Mouse (Mus musculus) neural tube, embryonic 14.5 days (tissue): Measurements from ENCODE around the gene Chmp1a. TPM values are rescaled to one million over a fixed set of nuclear protein-coding genes. Genes with fewer than 3 reads are reported as not detected.

Source experiments
- ATAC-seq: fragments of 200-750 bp; cut with Nextera tagmentation; 2 replicates; pipeline ENCODE4 v1.8.0; 2017; ENCODE audit warnings: low read depth, mild to moderate bottlenecking, moderate TSS enrichment, moderate library complexity
- H3K27ac ChIP-seq: fragments of 300-500 bp; sonication (generic); 2 replicates; pipeline ENCODE4 v1.5.1; 2014; ENCODE audit warnings: low read depth, mild to moderate bottlenecking, control low read depth, low read length, moderate library complexity, mixed read lengths
- H3K27me3 ChIP-seq: fragments of 300-500 bp; sonication (generic); 2 replicates; pipeline ENCODE4 v1.6.1; 2014; ENCODE audit warnings: low read length; ENCODE audit not compliant: control insufficient read depth, insufficient read depth
- H3K36me3 ChIP-seq: fragments of 300-500 bp; sonication (generic); 2 replicates; pipeline ENCODE4 v1.6.1; 2014; ENCODE audit warnings: low read length, mixed read lengths; ENCODE audit not compliant: control insufficient read depth, insufficient read depth
- H3K4me1 ChIP-seq: fragments of 300-500 bp; sonication (generic); 2 replicates; pipeline ENCODE4 v1.6.1; 2014; ENCODE audit warnings: low read length; ENCODE audit not compliant: control insufficient read depth, insufficient read depth
- H3K4me2 ChIP-seq: fragments of 300-500 bp; sonication (generic); 2 replicates; pipeline ENCODE4 v1.6.1; 2014; ENCODE audit warnings: mild to moderate bottlenecking, low read depth, low read length, control low read depth
- H3K4me3 ChIP-seq: fragments of 300-500 bp; sonication (generic); 2 replicates; pipeline ENCODE4 v1.5.1; 2014; ENCODE audit warnings: low read depth, low read length, control low read depth, mixed read lengths
- H3K9ac ChIP-seq: fragments of 300-500 bp; sonication (generic); replicated peaks from 2 replicates; pipeline ENCODE4 v1.6.1; 2014; ENCODE audit warnings: low read depth, mild to moderate bottlenecking, control low read depth, low read length, mixed read lengths
- H3K9me3 ChIP-seq: fragments of 300-500 bp; sonication (generic); 2 replicates; pipeline ENCODE4 v1.6.1; 2016; ENCODE audit warnings: low read length; ENCODE audit not compliant: control insufficient read depth
- WGBS: fragments of 180-500 bp; shearing (Covaris S2); extraction: QIAGEN DNeasy Blood & Tissue Kit; methylation state at CpG from one replicate; pipeline ENCODE4 v1.1.7; 2014; 5-methylcytosine and 5-hydroxymethylcytosine counted together
- polyA plus RNA-seq: library from polyadenylated mRNA; unstranded; fragments of >200 nt; fragmentation: Nextera tagmentation; extraction: Ambion mirVana; gene quantifications from 2 replicates; pipeline ENCODE4 v1.2.1, GENCODE M21; 2014

Gene Chmp1a
- polyA plus RNA-seq, 1 experiment from 2014 or later = 123 TPM

- peaks cover 8% of the 10 kb centered on the region for H3K4me1 ChIP-seq
- no peak for ATAC-seq
- H3K27ac ChIP-seq = no peak overlapping the region
- peaks cover 60% of the 10 kb centered on the region for H3K36me3 ChIP-seq
- no peak overlapping the region for H3K4me3 ChIP-seq
- 95% methylated on average over 8 of the region's 8 CpGs for WGBS
- H3K9ac ChIP-seq = no peak overlapping the region
- no peaks in the 10 kb centered on the region for H3K9me3 ChIP-seq
- H3K27me3 ChIP-seq = no peaks in the 10 kb centered on the region
- no peak overlapping the region for H3K4me2 ChIP-seq
Observed at GRCm38 (mm10) chr8:123248596-123248995, 36.0 kb upstream of the Chmp1a start.

GRCm38 (mm10) chr8:123247748-123248147 lies 35.2 kb upstream of the Chmp1a start:
- Histone ChIP-seq H3K4me3 (no peak overlapping the region), H3K27ac (no peak overlapping the region), H3K36me3 (peaks cover 65% of the 10 kb centered on the region), H3K27me3 (no peaks in the 10 kb centered on the region), H3K9ac (no peak overlapping the region), H3K4me2 (no peak overlapping the region), H3K4me1 (peaks cover 3% of the 10 kb centered on the region), H3K9me3 (no peaks in the 10 kb centered on the region)
- no peak for ATAC-seq
- WGBS = 94% methylated on average over 6 of the region's 6 CpGs

GRCm38 (mm10) chr8:123245543-123245942 lies 33.0 kb upstream of the Chmp1a start:
- H3K27me3 ChIP-seq = no peaks in the 10 kb centered on the region
- H3K4me3 ChIP-seq = no peak overlapping the region
- WGBS = 89% methylated on average over 12 of the region's 12 CpGs
- no peak overlapping the region for H3K4me2 ChIP-seq
- peaks cover 62% of the 10 kb centered on the region for H3K36me3 ChIP-seq
- ATAC-seq = no peak
- no peak overlapping the region for H3K27ac ChIP-seq
- no peak overlapping the region for H3K9ac ChIP-seq
- H3K9me3 ChIP-seq = no peaks in the 10 kb centered on the region
- no peaks in the 10 kb centered on the region for H3K4me1 ChIP-seq

GRCm38 (mm10) chr8:123244382-123244781 lies 31.8 kb upstream of the Chmp1a start:
- peaks cover 54% of the 10 kb centered on the region for H3K36me3 ChIP-seq
- H3K4me3 ChIP-seq = no peak overlapping the region
- no peak for ATAC-seq
- H3K4me1 ChIP-seq = no peaks in the 10 kb centered on the region
- H3K27ac ChIP-seq = no peak overlapping the region
- H3K4me2 ChIP-seq = no peak overlapping the region
- no peaks in the 10 kb centered on the region for H3K9me3 ChIP-seq
- no peak overlapping the region for H3K9ac ChIP-seq
- no peaks in the 10 kb centered on the region for H3K27me3 ChIP-seq
- 90% methylated on average over 4 of the region's 4 CpGs for WGBS

- Histone ChIP-seq H3K9me3 (no peaks in the 10 kb centered on the region), H3K4me3 (no peak overlapping the region), H3K4me1 (no peaks in the 10 kb centered on the region), H3K36me3 (peaks cover 46% of the 10 kb centered on the region), H3K9ac (no peak overlapping the region), H3K27me3 (no peaks in the 10 kb centered on the region), H3K27ac (no peak overlapping the region), H3K4me2 (no peak overlapping the region)
- ATAC-seq = no peak
- WGBS = 67% methylated on average over 10 of the region's 11 CpGs
Observed at GRCm38 (mm10) chr8:123243053-123243452, 30.5 kb upstream of the Chmp1a start.

DNA sequence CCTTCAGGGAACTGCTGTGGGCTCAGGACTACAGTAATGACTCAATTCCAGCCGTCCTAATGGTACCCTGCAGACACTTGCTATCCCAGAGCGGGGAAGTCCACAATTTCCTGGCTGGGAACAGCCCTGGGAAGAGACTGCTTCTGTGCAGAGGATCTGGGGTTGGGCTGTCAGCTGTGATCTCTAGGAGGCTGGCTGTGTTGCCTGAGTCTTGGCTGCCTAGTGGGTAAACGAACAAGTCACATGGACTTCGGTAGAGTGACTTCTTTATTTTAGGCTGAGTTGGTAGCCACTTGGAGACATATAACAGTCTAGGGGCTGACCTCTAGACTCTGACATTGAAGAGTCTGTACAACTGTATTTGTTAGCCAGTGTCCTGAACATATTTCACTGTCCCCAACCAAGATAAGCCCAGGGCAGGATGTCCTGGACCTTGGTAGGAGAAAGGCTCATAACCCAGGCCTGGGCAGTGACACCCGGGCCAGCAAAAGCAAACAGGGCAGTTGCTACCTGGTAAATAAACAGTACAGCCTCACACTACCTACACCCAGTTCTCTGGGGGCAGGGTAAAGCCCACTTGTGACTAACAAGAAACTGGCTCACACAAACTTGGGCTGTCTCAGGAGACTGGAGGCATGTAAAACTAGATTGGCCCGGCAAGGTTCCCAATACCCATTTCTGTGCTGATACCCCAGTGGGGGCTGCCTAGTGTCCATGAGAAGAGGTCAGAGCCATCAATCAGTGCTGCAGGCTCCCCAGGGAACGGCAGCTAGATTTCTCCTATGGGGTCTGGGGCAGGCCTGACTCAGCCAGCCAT lies 29.8 kb upstream of the Chmp1a start:
- no peaks in the 10 kb centered on the region for H3K27me3 ChIP-seq
- H3K36me3 ChIP-seq = peaks cover 39% of the 10 kb centered on the region
- H3K9ac ChIP-seq = no peak overlapping the region
- H3K9me3 ChIP-seq = no peaks in the 10 kb centered on the region
- H3K4me1 ChIP-seq = no peaks in the 10 kb centered on the region
- 83% methylated on average over 7 of the region's 7 CpGs for WGBS
- no peak overlapping the region for H3K4me2 ChIP-seq
- no peak overlapping the region for H3K4me3 ChIP-seq
- no peak for ATAC-seq
- H3K27ac ChIP-seq = no peak overlapping the region

DNA sequence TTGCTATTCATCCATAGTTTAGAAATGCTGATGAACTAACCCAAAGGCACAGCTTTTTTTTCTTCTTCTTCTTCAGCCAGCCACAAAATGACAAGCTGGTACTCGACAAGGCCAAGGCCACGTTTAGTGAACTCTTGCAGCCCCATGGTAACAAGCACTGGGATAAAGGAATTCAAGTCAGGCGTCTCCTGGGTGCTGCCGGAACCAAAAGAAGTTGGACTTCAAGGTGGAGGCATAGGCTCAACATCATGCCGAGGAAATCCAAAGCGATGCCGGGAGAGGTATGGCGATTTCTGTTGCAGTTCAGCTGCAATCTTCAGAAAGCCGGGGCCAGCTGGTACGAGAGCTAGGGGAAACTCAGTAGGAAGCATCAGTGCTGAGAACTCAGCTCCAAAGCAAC lies 26.8 kb upstream of the Chmp1a start:
- Histone ChIP-seq H3K27ac (no peak overlapping the region), H3K9ac (no peak overlapping the region), H3K4me2 (no peak overlapping the region), H3K27me3 (no peaks in the 10 kb centered on the region), H3K36me3 (peaks cover 16% of the 10 kb centered on the region; the same call in 1 of the 2 replicates), H3K9me3 (no peaks in the 10 kb centered on the region), H3K4me1 (peaks cover 3% of the 10 kb centered on the region; the same call in 1 of the 2 replicates), H3K4me3 (no peak overlapping the region)
- no peak for ATAC-seq
- 83% methylated on average over 10 of the region's 10 CpGs for WGBS

DNA sequence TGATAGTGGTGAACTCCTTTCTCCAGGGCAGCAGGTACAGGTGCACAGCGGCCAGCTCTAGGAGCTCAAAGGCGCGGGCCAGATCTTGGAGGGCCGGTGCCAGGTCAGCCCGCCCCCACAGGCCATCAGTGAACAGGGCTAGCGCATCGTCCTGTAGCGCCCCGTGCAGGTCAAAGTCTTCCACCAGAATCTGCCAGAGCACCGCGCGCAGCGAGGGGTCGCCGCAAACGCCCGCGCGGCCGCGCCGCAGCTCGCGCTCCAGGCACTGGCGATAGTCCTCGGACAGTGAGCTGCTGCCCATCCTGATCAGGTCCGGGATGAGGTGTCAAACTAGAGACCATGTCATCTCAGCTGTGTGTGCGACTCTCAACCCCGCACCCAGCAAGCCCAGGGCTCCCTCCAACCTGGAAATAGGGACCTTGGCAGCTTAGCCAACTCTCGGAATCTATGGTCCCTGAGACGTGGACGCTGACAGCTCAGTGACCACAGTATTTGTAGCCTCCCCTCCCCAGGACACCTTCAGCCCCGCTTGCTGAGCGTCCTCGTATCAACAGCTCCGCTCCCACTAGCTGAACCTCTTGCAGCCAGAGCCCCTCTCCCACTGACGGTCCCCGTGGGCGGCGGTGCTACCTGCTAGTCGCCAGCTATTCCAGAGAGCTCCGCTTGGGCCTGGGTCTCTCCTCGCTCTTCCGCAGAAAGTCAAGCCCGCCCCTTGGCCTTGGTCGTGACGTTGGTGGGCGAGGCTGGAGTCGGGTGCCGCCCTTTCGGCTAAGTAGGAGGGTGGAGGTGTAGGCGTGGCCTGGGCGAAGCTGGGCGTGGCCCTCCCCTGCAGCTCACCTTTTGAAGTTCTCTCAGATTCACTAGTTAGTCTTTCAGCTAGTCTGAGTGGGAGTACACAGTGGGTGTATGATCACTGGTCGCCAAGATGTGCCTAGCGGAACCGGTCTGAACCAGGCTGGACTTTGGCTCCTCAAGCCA lies 23.2 kb upstream of the Chmp1a start, which contains the start of gene Spata2l:
Gene Spata2l, minus strand, starts transcription at position 714 of the 978 bp plus-strand sequence.
- Histone ChIP-seq H3K4me3 (peak within 1 kb of the TSS; percentile 31), H3K27me3 (no peaks in the 10 kb centered on the region), H3K27ac (no peak within 1 kb of the TSS), H3K9ac (peak within 1 kb of the TSS; percentile 35), H3K4me2 (peak within 1 kb of the TSS; percentile 52), H3K4me1 (peaks cover 3% of the 10 kb centered on the region; the same call in 1 of the 2 replicates), H3K36me3 (no peaks in the 10 kb centered on the region), H3K9me3 (no peaks in the 10 kb centered on the region)
- 1% methylated on average over 57 of the region's 57 CpGs for WGBS
- peak; percentile 77 for ATAC-seq
